Mouse (Mus musculus) skeletal muscle tissue, adult 2 months (tissue): ENCODE results near the gene C1qc.

ENCODE experiments used
- DNase-seq: peaks from one replicate; pipeline ENCODE4 v3.0.0-alpha.2; 2012; ENCODE audit warnings: low read depth, low spot score

Gene C1qc

DNA sequence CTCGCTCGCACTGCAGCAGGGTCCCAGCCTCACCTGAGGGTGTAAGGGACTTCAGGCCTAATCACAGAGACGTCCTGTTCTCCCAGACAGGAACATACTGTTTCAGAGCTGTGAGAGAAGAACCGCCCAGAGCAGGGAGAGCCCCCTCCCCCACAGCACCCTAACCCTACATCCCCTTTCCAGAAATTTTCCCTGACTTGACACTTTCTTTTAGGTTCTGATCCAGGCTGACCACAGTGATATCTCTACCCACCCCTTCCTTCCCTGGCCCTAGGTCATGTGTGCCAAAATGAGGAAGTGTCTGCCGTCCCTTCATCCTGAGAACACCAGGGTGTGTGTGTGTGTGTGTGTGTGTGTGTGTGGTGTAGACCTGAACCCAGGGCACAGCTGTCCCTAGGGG is at the start of gene C1qc:
Gene C1qc (minus strand): TSS at position 255 of the 400 bp plus-strand sequence.
- DNase-seq: peak; percentile 58

DNA sequence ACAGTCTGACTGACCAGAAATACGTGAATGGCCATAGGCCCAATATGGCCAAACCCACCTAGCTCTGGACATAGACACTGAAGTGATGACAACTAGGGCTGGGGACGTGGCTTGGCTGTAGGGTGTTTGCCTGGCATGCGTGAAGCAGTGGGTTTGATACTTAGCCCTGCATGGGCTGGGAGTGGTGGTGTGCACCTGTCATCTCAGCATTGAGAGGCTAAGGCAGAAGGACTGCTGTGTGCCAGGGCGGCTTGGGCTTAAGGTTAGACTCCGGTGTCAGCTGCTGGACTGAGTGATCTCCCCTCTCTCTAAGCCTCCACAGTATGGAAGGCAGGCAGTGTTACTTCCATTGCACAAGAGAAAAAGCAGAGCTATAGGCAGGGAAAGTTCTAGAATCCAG is 45.1 kb upstream of the C1qc start:
- no peak for DNase-seq

DNA sequence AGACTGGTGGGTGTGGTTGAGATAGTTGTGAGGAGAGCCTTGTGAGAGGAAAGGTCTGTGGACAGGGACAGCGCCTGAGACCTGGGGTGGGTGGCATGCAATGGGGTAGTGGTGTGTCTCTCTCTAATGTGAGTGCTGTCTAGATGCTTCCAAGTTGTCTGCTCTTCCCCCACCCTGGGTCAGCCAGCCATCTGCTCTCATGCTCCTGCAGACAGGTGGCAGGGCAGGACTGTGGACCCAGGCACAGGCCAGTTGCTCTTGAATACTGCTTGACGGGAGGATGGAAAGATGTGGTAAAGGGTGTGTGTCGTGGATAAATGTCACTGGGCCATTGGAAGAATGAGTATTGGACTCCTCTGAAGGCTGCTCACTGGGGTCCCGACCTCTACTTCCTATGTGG is 44.5 kb upstream of the C1qc start:
- no peak for DNase-seq

DNA sequence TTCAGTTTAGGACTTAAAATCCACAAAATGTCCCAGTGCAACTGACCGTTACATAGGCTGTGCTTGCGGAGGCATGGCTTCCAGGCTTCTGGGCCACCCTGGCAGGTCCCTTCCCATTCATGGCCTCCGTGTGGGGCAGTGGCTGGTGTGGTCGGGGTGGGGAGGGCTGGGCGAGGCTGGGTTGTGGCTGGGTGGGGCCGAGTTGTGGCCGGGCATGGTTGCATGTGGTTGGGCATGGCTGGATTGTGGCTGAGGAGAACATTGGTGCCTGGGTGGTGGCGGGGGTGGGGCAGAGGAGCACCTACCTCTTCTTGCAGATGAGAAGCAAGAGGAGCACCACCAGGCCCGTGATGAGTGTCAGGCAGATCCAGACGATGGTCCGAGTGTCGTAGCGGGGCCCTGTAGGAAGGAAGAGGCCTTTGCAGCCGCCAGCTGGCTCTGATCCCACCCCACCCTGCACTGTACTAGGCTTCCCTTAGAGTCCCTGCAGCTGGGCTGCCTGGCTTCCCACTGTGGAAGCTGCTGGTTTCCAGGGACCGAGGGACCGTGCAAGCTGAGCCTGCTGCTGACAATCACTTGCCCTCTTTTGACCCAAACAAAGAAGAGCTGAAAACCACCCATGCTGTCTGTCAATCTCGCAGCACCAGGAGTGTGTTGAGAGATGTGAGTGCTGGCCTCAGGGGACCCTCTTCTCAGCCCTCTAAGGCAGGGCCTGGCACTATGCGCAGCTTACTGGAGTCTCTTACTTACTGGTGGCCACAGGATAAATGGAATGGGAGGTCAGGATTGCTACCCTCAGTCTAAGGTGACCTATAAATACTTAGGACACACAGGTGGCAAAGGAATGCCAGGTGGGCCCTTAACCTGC is 42.1 kb upstream of the C1qc start:
- DNase-seq: no peak

DNA sequence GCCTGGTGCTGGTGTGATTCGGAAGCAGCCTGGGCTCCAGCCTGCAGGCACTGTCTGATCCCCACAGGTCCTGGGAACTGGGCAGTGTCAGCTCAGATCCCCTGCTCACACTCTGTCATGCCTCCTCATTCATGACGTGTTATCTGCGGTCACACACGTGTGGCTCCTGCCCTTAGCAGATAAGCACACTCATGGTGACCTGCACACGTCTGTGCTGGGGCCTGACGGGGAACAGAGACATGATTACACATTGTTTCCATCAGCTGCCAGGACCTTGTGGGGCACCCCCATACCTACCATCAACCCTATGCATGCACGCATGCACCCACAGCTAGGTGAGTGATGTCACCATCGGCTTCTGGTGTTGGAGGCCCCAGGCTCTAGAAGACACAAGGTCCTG is 37.6 kb upstream of the C1qc start:
- no peak for DNase-seq

DNA sequence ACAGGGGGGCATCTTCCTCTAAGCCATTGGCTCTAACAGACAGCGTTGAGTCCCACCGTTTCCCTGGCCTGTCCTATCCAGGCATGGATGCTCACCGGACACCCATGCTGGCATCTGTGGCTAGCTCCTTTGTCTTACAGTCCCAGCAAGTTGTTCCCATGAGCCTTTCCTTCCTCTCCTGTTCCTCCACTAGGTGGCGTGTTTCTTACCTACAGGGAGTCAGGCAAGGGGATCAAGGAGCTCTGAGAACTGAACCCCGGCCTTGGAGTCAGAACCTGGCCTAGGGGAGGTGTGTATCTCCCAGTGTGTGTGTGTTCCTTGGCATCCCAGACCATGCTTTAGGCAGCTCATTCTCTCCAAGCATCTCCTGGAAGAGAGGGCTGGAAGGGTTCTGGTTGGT is 36.1 kb upstream of the C1qc start:
- DNase-seq: peak; percentile 6

DNA sequence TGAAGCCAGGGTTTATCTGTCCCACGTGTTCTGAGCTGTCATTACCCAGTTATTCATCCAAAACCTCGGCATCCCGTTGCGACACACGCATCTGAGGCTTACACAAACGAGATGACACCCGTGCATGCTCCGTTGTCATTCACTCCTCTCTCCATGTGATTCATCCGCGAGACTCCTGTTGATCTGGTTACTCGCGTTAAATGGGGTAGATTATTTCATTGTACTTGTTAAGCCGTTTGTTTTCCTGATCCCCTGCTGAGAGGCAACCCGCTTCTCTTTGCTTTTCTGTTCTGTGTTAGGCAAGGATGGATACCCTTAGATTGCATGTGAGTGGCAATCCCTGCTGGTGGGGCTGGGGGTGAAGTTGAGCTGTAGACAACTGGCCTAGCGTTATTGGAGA is 32.9 kb upstream of the C1qc start:
- no peak for DNase-seq

DNA sequence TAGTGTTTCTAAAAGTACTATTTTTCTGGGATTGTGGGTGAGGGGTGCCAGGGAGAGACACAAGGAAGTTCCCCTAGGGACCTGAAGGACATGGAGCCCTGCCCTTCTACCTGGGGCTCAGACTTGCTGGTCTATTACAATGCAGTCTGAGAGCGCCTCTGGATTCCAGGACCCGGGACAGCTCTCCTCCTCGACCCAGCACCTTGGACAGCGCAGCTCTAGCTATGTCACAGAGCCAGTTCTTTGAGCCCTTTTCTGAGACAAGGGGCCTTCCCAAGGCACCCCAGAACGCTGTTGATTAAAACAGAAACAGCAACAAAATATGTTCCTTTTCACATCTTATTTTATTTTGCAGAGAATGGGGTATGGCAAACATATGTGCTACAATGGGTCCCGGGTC is 31.7 kb upstream of the C1qc start:
- peak; percentile 14 for DNase-seq

DNA sequence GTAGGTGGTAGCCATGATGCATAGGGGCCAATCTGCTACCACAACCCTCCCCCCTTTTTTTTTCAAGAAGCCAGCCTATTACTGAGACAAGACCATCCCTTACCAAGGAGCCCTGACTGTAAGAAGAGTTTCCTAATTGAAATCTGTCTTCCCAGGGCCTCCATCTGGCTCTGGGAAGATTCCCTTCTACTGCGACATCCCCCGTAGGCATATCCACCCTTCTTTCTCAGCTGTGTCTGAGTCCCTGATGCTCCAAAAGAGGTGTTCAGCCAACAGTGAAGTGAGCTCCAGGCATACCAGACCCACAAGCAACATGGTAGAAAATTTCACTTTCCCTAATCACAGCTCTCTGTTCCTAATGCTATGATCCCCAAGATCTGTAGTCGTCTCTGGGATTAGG is 26.7 kb upstream of the C1qc start:
- DNase-seq: no peak

DNA sequence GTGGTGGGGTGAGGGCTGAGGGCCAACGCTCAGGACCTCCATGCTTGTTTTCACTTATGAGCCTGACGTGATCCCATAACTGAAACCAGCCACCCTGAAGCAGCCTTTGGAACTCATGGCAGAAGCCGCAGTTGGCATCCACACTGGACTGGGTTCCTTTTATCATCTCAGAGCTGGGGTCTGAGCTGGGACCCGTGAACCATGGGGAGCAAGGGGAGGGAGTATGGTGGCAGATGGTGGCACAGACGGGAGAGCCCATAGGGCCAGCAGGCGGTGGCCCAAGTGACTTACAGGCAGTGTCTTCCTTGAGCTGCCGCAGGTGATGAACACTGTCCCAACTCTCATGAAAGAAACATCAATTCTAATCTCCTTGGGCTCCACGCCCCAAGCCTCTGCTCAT is 26.0 kb upstream of the C1qc start:
- no peak for DNase-seq

DNA sequence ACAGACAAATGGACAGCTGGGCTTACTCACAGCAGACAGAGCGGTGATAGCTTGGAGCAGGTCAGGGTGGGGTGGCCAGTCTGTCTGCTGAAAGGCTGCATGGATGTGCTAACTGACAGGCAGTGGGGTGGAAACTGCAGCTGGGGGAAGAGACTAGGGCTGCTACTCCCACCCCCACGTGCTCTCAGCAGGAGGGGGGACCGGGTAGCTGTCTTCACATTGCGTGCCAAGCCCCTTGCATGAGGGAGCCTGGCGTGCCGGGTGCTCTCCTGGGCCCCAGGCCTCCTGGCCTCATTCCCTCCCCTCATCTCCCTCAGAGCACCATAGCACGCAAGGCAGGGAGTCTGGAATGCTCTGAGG is 24.3 kb upstream of the C1qc start:
- DNase-seq: no peak

DNA sequence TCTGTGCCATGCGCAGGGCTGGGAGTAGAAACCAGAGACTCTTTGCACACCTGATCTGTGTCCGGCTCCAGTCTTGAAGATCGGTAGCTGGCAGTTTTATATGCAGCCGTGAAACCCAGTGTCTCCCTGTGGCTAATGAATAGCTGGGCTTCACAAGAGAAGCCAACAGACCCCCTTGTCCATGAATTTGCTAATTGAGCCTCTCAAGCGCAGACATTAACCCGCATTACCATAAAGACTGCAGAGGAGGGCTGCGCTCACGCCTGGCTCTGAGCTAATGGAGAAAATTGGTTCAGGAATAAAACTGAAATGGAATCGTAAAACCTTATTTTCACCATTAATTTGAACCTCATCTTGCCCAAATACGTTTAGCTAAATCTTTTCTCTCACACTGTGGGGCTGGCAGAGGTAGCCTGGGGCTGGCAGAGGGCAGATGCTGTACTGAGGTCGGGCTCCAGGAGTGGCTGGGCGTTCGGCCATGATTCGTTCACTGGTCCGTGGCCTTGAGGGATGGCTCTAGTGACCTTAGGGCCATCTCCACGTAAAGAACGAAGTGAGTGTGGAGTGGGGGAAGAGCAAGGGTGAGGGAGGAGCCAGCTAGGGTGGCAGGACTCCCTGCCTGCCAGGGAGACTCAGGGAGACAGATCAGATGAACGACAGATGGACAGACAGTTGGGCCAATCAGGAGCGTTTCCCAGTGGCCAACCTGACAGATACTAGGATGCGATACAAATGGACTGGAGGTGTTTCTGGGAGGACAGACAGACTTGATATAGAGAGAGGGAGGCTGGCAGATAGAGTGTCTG is 23.7 kb upstream of the C1qc start:
- DNase-seq: no peak

DNA sequence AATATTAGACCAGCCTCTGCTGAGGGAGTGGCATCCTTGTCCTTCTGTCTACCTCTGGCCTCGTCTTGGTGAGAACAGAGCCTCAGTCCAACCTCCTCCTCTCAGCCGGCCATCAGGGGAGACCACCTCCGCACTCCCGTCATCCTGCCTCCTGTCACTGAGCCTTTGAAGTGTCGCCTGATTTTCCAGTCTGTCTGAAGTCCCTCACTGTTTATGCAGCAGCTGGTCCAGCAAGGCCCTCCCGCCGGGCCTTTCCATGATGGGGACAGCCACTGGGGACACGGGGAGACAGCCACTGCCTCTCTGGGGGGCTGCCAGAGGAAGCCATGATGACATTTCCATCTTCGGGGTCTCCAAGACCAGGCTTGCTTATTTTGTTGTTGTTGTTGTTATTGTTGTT is 20.0 kb upstream of the C1qc start:
- DNase-seq: no peak

DNA sequence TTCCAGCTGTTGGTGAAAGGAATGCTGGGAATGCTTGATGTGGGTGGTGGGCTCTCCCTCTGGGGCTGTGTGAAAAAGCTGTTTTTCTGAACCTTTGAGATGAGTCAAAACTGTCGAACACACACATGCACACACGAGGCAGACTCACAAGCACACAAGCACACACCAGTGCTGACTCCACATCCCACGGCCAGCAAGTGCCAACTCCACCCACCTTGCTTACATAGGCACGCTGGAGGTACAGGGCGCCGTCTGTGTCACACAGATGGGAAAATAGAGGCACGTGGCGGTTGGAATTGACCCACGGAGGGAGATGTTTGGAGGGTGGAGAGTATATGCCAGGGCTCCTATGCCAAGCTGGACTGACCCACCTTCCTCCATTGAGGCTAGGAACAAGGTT is 18.9 kb upstream of the C1qc start:
- no peak for DNase-seq

DNA sequence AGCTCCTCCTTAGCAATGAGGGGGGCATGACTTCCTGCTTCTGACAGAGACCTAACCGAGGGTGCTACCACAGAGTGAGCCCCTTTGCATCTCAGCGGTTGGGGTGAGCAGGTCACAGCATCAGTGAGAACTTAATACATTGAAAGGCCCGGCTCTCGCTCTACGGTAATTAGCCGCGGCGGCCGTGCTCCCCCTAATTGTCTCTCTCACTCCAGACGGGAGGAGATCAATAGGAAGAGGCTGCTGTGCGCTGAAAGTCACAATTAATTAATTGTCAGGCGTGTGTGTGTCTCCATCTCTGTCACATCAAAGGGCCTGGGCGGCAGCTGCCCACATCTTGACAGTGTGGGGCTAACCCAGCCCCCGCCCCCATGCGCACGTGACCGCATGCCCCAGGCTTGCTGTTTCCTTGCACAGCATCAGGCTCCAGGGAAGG is 18.4 kb upstream of the C1qc start:
- no peak for DNase-seq

DNA sequence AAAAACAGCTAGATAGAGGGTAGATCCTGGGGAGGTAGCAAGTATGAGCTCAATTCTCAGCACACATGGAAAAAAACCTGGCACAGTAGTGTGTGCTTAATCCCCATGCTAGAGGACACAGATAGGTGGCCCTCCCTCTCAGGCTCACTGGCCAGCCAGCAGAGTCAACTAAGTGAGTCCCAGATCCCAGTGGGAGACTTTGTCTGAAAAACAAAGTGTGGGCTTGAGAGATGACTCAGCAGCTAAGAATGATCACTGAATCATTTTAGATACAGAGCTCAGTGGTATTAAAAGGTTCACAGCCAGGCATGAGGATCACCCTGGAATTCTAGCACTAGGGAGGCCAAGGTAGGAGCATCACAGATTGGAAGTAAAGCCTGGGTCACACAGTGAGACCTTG is 14.9 kb upstream of the C1qc start:
- no peak for DNase-seq

DNA sequence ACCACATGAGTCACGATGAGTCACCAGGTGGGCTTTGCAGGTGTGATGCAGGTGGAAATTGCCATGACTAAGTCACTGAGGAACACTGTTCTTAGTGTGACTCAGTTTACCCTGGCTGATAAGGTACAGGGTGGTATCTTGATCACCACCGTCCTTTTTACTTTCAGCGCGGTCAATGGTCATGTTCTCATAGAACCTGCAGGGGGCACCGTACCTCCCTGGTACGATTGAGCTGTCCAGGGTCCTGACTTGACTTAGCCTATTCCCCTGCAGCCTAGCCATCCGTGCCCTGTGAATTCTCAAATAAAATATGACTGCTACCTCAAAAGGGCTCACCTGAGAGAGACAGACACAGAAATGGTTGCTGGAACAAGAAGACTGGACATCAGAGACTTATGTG is 14.2 kb upstream of the C1qc start:
- DNase-seq: peak; percentile 31

DNA sequence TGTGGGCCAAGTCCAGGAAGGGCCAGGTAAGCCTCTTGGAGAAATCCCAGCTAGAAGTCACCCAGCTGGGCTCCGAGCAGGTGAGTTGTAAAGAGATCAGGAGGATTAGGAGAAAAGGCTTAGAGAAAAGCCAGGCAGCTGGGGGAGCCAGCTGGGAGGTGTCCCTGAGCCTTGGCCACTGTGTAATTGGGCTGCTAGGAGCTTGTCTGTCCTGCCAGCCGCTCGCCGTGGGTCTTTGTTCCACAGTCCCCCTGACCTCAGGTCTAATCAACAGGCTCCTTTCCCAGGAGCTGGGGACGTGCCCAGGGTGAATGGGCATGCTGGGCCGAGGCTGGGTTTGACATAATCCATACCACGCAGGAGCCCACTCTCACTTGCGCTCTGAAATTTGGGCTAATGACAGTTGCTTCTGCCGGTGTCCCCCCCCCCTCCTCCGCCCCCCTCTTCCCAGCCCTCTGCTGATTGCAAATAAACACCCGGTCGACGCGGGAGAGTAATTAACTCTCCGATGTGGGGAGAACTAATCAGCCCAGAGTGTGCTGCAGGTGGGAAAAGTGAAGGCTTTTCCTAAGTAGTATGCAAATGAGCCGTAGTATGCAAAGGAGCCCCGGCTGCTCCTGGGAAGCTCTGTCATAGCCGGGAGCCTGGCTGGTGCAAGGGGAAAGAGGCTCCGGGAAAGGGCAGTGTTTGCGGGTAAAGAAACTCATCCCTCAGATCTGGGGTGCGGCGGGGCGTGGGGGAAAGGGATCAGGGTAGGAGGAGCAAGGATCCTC is 12.1 kb upstream of the C1qc start:
- no peak for DNase-seq

DNA sequence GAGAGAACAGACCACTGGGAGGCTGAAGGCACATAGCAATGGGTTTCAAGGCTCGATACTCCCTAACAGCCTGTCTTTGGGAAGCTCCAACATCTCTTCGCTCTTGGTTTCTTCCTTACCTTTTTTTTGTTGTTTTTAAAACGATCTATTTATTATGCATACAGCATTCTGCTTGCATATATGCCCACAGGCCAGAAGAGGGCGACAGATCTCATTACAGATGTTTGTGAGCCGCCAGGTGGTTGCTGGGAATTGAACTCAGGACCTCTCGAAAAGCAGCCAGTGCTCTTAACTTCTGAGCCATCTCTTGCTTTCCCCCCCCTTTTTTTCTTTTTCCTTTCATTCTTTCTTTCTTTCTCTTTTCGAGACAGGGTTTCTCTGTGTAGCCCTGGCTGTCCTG is 6.3 kb upstream of the C1qc start:
- no peak for DNase-seq

DNA sequence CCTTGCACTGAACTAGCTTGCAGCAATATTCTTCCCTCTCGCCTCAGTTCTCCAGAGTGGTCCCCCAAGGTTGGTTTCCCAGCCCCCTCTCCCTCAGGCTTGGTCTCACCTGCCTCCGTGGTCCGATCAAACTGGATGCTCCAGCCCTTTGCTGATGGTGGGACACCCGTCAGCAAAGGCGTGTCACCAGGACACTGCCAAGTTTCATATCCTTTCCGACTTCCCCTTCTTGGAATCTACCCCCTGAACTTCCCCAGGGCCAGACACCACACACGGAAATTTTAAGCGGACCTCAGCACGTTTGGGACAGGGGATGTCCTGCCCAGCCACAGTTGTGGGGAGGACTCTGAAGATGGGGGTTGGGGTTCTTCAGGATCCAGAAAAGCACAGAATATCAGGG is 5.8 kb upstream of the C1qc start, which contains the start of gene C1qa:
Gene C1qa (minus strand): TSS at position 167 of the 400 bp plus-strand sequence.
- DNase-seq: peak; percentile 42

DNA sequence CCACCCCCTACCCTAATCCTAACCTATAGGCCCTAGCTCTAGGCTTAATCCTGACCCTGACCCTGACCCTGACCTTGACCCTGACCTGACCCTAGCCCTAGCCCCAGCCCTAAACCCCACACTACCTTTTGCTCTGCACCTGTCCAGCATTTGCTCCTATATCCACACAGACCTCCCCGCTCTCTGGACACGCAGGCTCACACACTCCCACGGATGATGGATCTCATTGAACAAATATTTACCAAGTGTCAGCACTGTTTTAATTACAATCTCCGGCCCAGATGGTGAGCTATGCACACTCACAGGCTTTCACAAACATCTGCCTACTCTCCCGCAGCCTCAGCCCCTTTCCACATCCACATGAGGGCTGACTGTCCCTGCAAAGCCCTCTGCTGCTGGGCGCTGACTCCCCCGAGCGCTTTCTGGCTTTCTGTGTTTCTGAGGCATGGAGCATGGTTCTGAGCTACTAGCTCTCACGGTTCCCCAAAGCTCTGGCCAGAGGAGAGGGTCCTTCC is 5.3 kb upstream of the C1qc start:
- DNase-seq: no peak

DNA sequence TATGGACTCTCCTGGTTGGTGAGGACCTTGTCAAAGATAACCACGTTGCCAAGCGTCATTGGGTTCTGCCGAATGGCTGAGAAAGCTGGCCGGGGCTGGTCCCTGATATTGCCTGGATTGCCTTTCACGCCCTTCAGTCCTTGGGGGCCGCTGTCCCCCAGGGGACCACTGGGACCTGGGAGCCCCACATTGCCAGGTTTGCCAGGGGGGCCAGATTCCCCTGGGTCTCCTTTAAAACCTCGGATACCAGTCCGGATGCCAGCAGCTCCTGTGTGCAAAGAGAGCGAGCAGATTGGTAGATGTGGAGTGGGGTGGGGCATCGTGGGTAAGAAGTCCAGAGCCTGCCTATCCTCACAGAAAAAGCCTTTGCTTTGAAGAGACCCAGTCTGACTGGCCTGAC is 3.6 kb upstream of the C1qc start:
- no peak for DNase-seq
